Mouse (Mus musculus) forebrain, embryonic 13.5 days (tissue): ENCODE data around the gene Cpt2. TPM values are rescaled to one million over a fixed set of nuclear protein-coding genes. Genes with fewer than 3 reads are reported as not detected.

ENCODE experiments used
- ATAC-seq: fragments of 200-750 bp; cut with Nextera tagmentation; 2 replicates; pipeline ENCODE4 v1.8.0; 2017
- H3K27ac ChIP-seq: fragments of 300-500 bp; sonication (generic); 2 replicates; pipeline ENCODE4 v1.5.1; 2015; ENCODE audit warnings: inconsistent platforms, mild to moderate bottlenecking, moderate library complexity
- H3K27me3 ChIP-seq: fragments of 300-500 bp; sonication (generic); 2 replicates; pipeline ENCODE4 v1.6.1; 2015; ENCODE audit warnings: mild to moderate bottlenecking, inconsistent platforms
- H3K36me3 ChIP-seq: fragments of 300-500 bp; sonication (generic); 2 replicates; pipeline ENCODE4 v1.6.1; 2015; ENCODE audit warnings: mild to moderate bottlenecking, inconsistent platforms; ENCODE audit not compliant: poor library complexity, severe bottlenecking
- H3K4me1 ChIP-seq: fragments of 300-500 bp; sonication (generic); 2 replicates; pipeline ENCODE4 v1.6.1; 2015; ENCODE audit warnings: inconsistent platforms
- H3K4me2 ChIP-seq: fragments of 300-500 bp; sonication (generic); 2 replicates; pipeline ENCODE4 v1.6.1; 2015; ENCODE audit warnings: inconsistent platforms, mild to moderate bottlenecking, moderate library complexity
- H3K4me3 ChIP-seq: fragments of 300-500 bp; sonication (generic); 2 replicates; pipeline ENCODE4 v1.5.1; 2015; ENCODE audit warnings: mild to moderate bottlenecking, inconsistent platforms
- H3K9ac ChIP-seq: fragments of 300-500 bp; sonication (generic); 2 replicates; pipeline ENCODE4 v1.6.1; 2015; ENCODE audit warnings: mild to moderate bottlenecking, inconsistent platforms
- H3K9me3 ChIP-seq: fragments of 300-500 bp; sonication (generic); replicated peaks from 2 replicates; pipeline ENCODE4 v1.6.1; 2016; ENCODE audit warnings: inconsistent platforms
- WGBS: fragments of 180-500 bp; shearing (Covaris S2); methylation state at CpG from one replicate; pipeline ENCODE4 v1.1.7; 2015; 5-methylcytosine and 5-hydroxymethylcytosine counted together
- polyA plus RNA-seq: library from polyadenylated mRNA; unstranded; fragments of >200 nt; fragmentation: Nextera tagmentation; extraction: Ambion mirVana; gene quantifications from 2 replicates; pipeline ENCODE4 v1.2.1, GENCODE M21; 2015

The Cpt2 gene
- 19.4 and 19.8 TPM in 2 replicates for polyA plus RNA-seq

DNA sequence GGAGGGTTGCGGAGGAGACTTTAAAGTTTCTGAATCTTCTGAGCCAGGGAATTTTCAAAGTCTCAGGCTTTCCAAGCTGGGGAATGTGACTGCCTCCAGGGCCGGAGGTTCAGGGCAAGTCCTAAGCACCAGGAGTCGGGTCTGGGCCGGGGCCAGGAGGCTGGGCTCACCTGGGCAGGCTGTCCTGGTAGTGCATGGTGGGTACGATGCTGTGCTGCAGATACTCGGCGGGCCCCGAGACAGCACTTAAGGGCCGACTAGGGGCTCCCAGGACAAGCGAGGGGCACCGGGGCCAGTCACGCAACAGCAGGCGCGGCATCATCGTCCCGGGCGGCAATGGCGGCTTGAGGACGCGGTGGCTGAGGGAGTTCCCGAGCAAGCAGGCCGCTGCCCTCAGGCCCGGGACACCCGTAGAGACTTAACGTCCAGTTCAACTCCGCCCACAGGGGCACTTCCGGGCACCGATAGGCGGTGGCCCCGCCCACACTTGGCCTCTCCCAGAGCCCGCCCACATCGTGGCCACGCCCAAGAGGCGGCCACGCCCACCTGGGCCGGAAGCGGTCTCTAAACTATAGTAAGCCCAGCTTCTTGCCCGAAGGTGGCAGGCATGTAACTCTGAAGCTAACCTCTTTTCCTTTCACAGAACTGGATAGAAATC is at the start of gene Cpt2:
Cpt2 (minus strand) TSS at position 466 of the 658 bp plus-strand sequence.
- H3K27me3 ChIP-seq, result no peaks in the 10 kb centered on the region
- H3K4me1 ChIP-seq, result peaks cover 16% of the 10 kb centered on the region
- peak within 1 kb of the TSS; percentile 25; the same call in 1 of the 2 replicates for H3K27ac ChIP-seq
- peak within 1 kb of the TSS; percentile 84 for H3K9ac ChIP-seq
- no peaks in the 10 kb centered on the region for H3K9me3 ChIP-seq
- peak within 1 kb of the TSS; percentile 75 for H3K4me3 ChIP-seq
- 0 out of 2 replicates have a peak, but pooled peaks cover 5% of the 10 kb centered on the region for H3K36me3 ChIP-seq
- peak within 1 kb of the TSS; percentile 81 for H3K4me2 ChIP-seq
- ATAC-seq, result peak; percentile 93
- WGBS, result 1% methylated on average over 38 of the region's 38 CpGs

DNA sequence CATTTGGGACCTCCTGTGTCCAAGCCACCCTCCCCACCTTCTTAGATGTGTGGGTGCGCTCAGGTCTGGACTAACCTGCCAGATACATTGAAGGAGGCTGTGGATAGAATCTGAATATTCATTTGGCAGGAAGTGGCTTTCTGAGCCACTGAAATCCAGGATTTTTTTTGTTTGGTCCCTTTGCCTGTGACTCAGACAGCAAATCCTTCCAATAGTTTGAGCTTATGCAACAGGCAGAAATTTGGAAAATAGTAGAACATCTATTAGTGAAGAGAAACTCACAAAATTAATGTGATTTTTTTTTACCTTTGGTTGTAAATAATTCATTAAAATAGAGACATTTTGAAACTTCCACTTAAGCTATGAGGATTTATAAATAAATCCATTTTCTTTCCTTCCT is 47.8 kb upstream of the Cpt2 start:
- no peak for ATAC-seq
- Histone ChIP-seq H3K36me3 (no peaks in the 10 kb centered on the region), H3K9ac (no peak overlapping the region), H3K9me3 (no peaks in the 10 kb centered on the region), H3K4me1 (no peaks in the 10 kb centered on the region), H3K4me3 (no peak overlapping the region), H3K4me2 (no peak overlapping the region), H3K27ac (no peak overlapping the region), H3K27me3 (no peaks in the 10 kb centered on the region)
- WGBS, result 86% methylated on average over 1 of the region's 1 CpGs

DNA sequence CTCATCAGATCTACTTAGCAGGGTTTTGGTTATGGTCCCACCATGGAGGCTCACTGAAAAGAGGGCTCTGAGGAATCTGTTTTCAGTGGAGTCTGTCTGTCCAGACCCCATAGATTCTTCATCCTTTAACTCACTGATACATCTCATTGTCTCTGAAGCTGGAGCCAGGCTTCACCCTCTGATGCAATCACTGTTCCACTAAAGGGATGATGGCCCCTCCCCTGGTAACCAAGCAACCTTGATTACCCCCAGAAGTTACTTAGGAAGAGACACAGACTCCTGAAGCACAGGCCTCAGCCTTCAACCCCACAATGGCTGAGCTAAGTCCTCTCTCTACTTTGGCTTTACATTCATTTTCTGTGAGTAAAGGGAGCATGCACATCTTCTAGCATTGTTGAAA is 46.4 kb upstream of the Cpt2 start:
- Histone ChIP-seq H3K36me3 (no peaks in the 10 kb centered on the region), H3K4me3 (no peak overlapping the region), H3K4me1 (no peaks in the 10 kb centered on the region), H3K9me3 (no peaks in the 10 kb centered on the region), H3K9ac (no peak overlapping the region), H3K27ac (no peak overlapping the region), H3K4me2 (no peak overlapping the region), H3K27me3 (no peaks in the 10 kb centered on the region)
- no peak for ATAC-seq

DNA sequence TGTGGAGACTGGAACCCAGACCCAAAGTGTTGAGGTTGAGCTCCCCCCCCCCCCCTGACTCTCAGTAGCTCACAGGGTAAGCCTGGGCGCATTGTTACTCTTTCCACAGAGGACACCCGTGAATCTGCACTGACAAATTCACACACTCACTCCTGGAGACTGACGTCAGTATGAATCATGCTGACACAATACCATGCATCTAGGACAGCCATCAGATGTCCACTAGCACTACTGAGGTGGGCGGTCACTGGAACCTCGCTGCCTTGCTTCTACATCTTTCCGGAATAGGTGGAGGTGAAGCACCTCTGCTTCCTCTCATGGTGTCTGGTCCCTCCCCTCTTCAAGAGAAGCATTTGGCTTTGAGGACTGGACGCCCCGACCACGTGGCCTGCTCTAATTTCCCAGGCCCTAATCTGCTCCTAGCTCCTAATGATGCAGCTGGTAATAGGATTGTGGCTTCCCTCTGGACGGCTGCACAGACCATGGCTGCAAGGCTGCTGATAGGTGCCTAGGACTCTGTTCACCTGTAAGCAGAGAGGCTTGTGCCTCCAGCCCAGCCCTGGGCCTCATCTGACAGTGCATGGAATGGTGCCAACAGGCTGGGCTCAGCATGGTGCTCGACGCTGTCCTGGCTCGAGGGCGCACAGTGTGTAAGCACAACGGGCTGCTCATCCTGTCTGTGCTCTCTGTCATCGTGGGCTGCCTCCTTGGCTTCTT is 44.7 kb upstream of the Cpt2 start, which contains the start of gene Slc1a7:
Slc1a7 (plus strand) TSS at position 367 of the 717 bp plus-strand sequence.
- Histone ChIP-seq H3K9ac (no peak within 1 kb of the TSS), H3K4me3 (no peak within 1 kb of the TSS), H3K4me2 (no peak within 1 kb of the TSS), H3K4me1 (no peaks in the 10 kb centered on the region), H3K36me3 (no peaks in the 10 kb centered on the region), H3K9me3 (no peaks in the 10 kb centered on the region), H3K27ac (no peak within 1 kb of the TSS), H3K27me3 (no peaks in the 10 kb centered on the region)
- no peak for ATAC-seq
- 78% methylated on average over 16 of the region's 16 CpGs for WGBS

DNA sequence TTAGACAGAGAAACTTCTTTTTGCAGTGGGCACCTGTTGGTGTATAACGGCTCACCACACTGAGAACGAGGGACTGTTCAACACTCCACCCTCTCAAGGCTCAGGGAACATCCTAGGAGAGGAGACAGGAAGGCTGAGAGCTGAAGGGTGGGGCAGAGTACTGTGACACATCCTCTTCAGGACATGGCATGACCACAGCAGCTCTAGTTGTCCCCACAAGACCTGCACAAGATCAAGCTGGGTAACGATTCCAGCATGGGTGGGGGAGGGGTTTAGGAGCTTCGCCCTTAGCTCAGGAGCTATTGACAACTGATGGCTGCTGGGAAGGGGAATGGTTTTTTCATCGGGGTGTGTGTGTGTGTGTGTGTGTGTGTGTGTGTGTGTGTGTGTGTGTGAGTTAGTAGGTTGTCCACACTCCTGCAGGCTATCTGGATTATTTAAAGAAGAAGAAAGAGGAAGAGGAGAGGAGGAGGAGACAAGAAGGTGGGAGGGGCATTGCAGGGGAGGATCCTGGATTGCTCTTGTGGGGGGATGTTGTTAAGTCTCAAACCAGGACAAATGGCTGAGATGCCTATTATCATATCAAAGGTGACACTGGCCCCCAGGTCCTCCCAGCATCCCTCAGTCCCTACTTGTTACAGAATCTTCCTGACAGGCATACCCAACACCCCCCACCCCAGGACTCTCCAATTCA is 43.2 kb upstream of the Cpt2 start:
- WGBS, result 65% methylated on average over 5 of the region's 5 CpGs
- H3K9me3 ChIP-seq, result no peaks in the 10 kb centered on the region
- no peak overlapping the region for H3K4me3 ChIP-seq
- no peak overlapping the region for H3K4me2 ChIP-seq
- H3K36me3 ChIP-seq, result no peaks in the 10 kb centered on the region
- H3K27me3 ChIP-seq, result no peaks in the 10 kb centered on the region
- no peak for ATAC-seq
- no peak overlapping the region for H3K27ac ChIP-seq
- H3K9ac ChIP-seq, result no peak overlapping the region
- H3K4me1 ChIP-seq, result peaks cover 14% of the 10 kb centered on the region

DNA sequence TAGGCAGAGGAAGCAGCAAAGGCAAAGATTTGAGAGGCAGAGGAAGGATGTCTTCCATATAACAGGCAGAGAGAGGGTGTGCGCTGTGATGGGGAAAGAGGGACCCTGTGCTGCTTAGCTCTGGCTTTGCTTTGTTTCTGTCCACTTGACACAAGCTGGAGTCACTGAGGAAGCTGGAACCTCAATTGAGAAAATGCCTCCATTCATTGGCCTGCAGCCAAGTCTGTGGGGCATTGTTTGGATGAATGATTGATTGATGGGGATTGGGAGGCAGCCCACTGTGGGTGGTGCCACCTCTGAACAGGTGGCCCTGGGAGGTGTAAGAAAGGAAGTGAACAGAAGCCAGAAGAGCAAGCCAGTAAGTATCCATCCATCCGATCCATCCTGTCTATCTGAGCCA is 39.4 kb upstream of the Cpt2 start:
- ATAC-seq, result no peak
- Histone ChIP-seq H3K27ac (0 out of 2 replicates have a peak overlapping the region, but pooled peaks have one; percentile 7), H3K36me3 (no peaks in the 10 kb centered on the region), H3K9ac (no peak overlapping the region), H3K4me3 (no peak overlapping the region), H3K4me2 (no peak overlapping the region), H3K4me1 (peaks cover 14% of the 10 kb centered on the region), H3K9me3 (no peaks in the 10 kb centered on the region), H3K27me3 (no peaks in the 10 kb centered on the region)
- 69% methylated on average over 2 of the region's 2 CpGs for WGBS

DNA sequence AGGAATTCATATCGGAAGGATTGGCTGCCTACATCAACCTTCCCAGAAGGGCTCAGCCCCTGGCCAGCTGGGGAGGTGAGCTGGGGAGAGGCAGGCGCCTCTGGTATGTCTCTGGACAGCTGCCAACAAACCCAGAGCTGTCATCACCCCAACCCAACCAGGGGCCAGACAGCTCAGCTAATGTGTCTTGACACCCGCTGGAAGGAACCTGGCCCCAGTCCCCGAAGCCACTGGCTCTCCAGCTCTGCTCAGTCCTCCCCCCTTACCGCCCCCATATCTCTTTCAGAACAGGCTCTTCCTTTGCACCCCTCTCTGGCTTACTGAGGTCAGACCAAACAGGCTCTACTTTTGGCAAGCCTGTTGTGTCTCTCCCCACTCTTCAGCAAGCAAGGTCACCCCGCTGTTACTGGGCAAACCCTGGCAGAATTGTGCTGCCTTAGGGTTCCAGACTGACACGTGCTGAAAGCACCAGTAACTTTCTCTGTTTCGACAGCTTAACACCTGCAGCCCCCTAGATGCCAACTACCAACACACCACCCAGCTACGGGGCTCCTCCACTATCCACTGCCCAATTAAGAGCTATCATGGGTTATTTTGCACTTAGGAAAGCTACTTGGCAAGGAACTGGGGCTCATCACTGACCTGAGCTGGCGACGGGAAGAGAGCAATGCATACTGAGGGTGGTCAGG is 38.8 kb upstream of the Cpt2 start:
- 67% methylated on average over 11 of the region's 11 CpGs for WGBS
- H3K36me3 ChIP-seq, result no peaks in the 10 kb centered on the region
- H3K27me3 ChIP-seq, result no peaks in the 10 kb centered on the region
- 0 out of 2 replicates have a peak overlapping the region, but pooled peaks have one; percentile 7 for H3K27ac ChIP-seq
- H3K4me1 ChIP-seq, result peaks cover 14% of the 10 kb centered on the region
- ATAC-seq, result 0 out of 2 replicates have a peak, but pooled peaks have one; percentile 43
- no peak overlapping the region for H3K9ac ChIP-seq
- no peak overlapping the region for H3K4me2 ChIP-seq
- no peaks in the 10 kb centered on the region for H3K9me3 ChIP-seq
- H3K4me3 ChIP-seq, result no peak overlapping the region

DNA sequence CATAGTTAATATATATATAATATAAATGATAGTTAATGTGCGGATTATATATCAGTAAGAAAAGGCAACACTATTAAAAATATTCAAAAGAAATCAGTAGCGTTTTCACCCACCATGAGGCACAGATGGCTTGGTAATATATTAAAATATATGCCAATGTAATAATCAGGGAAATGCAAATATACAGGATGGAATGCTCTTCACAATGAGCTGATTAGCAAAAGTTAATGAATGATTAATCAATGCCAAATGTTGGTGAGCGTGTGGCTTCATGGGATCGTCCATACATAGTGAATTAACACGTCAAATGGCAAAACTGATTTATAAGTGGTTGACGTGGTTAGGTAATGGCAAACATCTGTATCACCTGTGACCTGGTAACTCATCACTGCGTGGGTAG is 35.1 kb upstream of the Cpt2 start:
- no peak overlapping the region for H3K4me2 ChIP-seq
- H3K27ac ChIP-seq, result no peak overlapping the region
- H3K9ac ChIP-seq, result no peak overlapping the region
- no peaks in the 10 kb centered on the region for H3K27me3 ChIP-seq
- no peaks in the 10 kb centered on the region for H3K36me3 ChIP-seq
- peaks cover 31% of the 10 kb centered on the region for H3K4me1 ChIP-seq
- peak; percentile 33; the same call in 1 of the 2 replicates for ATAC-seq
- WGBS, result 76% methylated on average over 7 of the region's 7 CpGs
- no peaks in the 10 kb centered on the region for H3K9me3 ChIP-seq
- H3K4me3 ChIP-seq, result no peak overlapping the region

DNA sequence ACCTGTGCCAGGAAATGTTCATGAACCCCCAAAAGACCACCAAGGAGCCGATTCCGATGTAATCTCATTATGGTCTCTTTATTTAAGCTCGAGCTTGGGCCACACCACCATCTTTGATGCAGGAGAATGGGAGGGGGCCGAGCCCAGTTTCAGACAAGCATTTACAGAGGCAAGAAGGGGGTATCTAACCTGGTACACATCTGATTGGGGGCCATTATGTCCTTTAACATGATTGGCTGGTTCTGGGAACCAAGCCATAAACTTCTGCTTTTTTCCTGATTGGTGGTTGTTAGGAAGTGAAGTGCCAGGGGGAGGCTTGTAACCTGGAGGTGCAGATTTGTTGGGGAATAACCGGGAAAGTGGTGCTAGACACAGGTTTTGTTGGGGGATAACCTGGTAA is 32.3 kb upstream of the Cpt2 start:
- H3K4me3 ChIP-seq, result no peak overlapping the region
- no peak for ATAC-seq

DNA sequence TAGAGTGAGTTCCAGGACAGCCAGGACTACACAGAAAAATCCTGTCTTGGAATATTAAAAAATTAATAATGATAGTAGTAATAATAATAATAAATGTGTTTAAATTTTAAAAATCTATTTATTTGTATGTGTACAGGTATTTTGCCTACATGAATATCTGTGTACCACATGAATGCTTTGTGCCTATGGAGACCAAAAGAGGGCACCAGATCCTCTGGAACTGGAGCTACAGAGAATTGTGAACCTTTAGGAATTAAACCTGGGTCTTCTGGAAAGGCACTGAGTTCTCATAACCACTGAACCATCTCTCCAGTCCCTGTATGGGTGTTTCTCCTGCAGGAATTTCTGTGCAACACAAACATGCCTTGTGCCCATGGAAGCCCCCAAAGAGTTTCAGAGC is 29.4 kb upstream of the Cpt2 start:
- Histone ChIP-seq H3K36me3 (no peaks in the 10 kb centered on the region), H3K9me3 (no peaks in the 10 kb centered on the region), H3K4me1 (peaks cover 17% of the 10 kb centered on the region), H3K27me3 (no peaks in the 10 kb centered on the region), H3K9ac (no peak overlapping the region), H3K4me2 (no peak overlapping the region), H3K4me3 (no peak overlapping the region), H3K27ac (no peak overlapping the region)
- no peak for ATAC-seq

More for the DNA sequence above, 32.3 kb upstream of the Cpt2 start:
- Histone ChIP-seq H3K36me3 (no peaks in the 10 kb centered on the region), H3K9ac (no peak overlapping the region), H3K27me3 (no peaks in the 10 kb centered on the region), H3K4me1 (peaks cover 17% of the 10 kb centered on the region), H3K4me2 (no peak overlapping the region), H3K9me3 (no peaks in the 10 kb centered on the region), H3K27ac (no peak overlapping the region)
- WGBS, result 44% methylated on average over 5 of the region's 5 CpGs

DNA sequence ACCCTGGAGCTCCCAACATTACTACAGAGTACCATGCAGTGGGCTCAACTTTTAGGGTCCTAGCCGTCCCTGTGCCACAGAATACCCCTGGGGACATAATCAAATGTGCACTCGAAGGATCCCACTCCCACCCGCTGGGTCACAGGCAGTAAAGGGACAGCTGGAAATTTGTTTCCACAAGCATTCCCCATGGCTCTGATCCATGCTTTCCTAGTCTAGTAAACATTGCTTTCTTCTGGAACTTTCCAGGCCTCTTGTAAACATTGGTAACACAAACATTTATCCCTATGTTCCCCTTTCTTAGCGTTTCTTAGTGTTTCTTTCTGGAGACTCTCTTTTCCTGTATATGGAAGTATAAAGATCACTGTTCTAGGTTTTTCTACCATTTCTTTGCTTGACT is 26.5 kb upstream of the Cpt2 start:
- no peak overlapping the region for H3K4me2 ChIP-seq
- H3K27me3 ChIP-seq, result no peaks in the 10 kb centered on the region
- no peak overlapping the region for H3K4me3 ChIP-seq
- no peak overlapping the region for H3K27ac ChIP-seq
- H3K9ac ChIP-seq, result no peak overlapping the region
- H3K36me3 ChIP-seq, result no peaks in the 10 kb centered on the region
- no peaks in the 10 kb centered on the region for H3K9me3 ChIP-seq
- no peak for ATAC-seq
- peaks cover 8% of the 10 kb centered on the region for H3K4me1 ChIP-seq
- WGBS, result 91% methylated on average over 4 of the region's 4 CpGs

DNA sequence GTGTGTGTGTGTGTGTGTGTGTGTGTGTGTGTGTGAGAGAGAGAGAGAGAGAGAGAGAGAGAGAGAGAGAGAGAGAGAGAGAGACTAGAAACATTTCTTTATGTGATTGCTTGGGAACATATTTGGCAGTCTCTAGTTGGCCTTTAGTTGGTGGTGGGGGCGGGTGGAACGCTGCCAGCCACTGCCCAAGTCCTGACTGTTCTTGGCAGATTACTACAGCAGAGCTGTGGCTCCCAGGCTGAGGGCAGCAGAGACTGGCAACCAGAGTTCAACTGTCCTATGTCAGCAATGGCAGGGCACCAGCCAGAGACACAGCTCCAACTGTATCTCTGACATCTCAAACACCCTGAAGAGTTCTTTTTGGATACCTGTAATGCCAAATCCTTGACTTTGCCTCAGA is 20.7 kb upstream of the Cpt2 start:
- H3K27ac ChIP-seq, result no peak overlapping the region
- H3K9ac ChIP-seq, result no peak overlapping the region
- no peaks in the 10 kb centered on the region for H3K4me1 ChIP-seq
- H3K27me3 ChIP-seq, result no peaks in the 10 kb centered on the region; the same call in 1 of the 2 replicates
- H3K4me3 ChIP-seq, result no peak overlapping the region
- ATAC-seq, result no peak
- no peak overlapping the region for H3K4me2 ChIP-seq
- H3K36me3 ChIP-seq, result no peaks in the 10 kb centered on the region
- WGBS, result 83% methylated on average over 2 of the region's 2 CpGs
- no peaks in the 10 kb centered on the region for H3K9me3 ChIP-seq
